Mouse (Mus musculus) kidney, adult 9 months (tissue): ENCODE measurements at regions not wholly inside any gene's neighbourhood (a gene's known extent, or its start where the extent isn't known, plus 50 kb on each side); places are given as distances from the start of the nearest gene placed in this dataset.

Experiments used
- DNase-seq: peaks from one replicate; pipeline ENCODE4 v3.0.0; 2022

- no peak for DNase-seq
These were observed 80.6 kb downstream of the Fam53a start for GRCm38 (mm10) chr5:33548800-33549199.

GRCm38 (mm10) chr5:33543372-33543771 lies 86.1 kb downstream of the Fam53a start:
- peak; percentile 45 for DNase-seq

GRCm38 (mm10) chr5:33542643-33543042 lies 86.8 kb downstream of the Fam53a start:
- no peak for DNase-seq

- DNase-seq = peak; percentile 16
These were observed 87.4 kb downstream of the Fam53a start for GRCm38 (mm10) chr5:33542000-33542554.

GRCm38 (mm10) chr5:33540259-33540658 lies 89.2 kb downstream of the Fam53a start:
- DNase-seq = no peak

GRCm38 (mm10) chr5:33537429-33537828 lies 92.0 kb downstream of the Fam53a start:
- DNase-seq = no peak

- no peak for DNase-seq
These were observed 92.4 kb downstream of the Fam53a start for GRCm38 (mm10) chr5:33537017-33537416.

GRCm38 (mm10) chr5:33536261-33536660 lies 93.2 kb downstream of the Fam53a start:
- DNase-seq = no peak

- no peak for DNase-seq
These were observed 94.1 kb downstream of the Fam53a start for GRCm38 (mm10) chr5:33535145-33536010.

GRCm38 (mm10) chr5:33534345-33534744 lies 95.1 kb downstream of the Fam53a start:
- DNase-seq = no peak

- no peak for DNase-seq
These were observed 96.2 kb downstream of the Fam53a start for GRCm38 (mm10) chr5:33533185-33533584.

- DNase-seq = no peak
These were observed 97.5 kb upstream of the Nkx1-1 start for GRCm38 (mm10) chr5:33531263-33531662.

- no peak for DNase-seq
These were observed 96.0 kb upstream of the Nkx1-1 start for GRCm38 (mm10) chr5:33529771-33530170.

- DNase-seq = no peak
These were observed 95.3 kb upstream of the Nkx1-1 start for GRCm38 (mm10) chr5:33528971-33529670.

GRCm38 (mm10) chr5:33527750-33528149 lies 94.0 kb upstream of the Nkx1-1 start:
- DNase-seq = no peak

- no peak for DNase-seq
These were observed 93.5 kb upstream of the Nkx1-1 start for GRCm38 (mm10) chr5:33527316-33527715.

- DNase-seq = no peak
These were observed 88.4 kb upstream of the Nkx1-1 start for GRCm38 (mm10) chr5:33521951-33522742.

GRCm38 (mm10) chr5:33520856-33521255 lies 87.1 kb upstream of the Nkx1-1 start:
- no peak for DNase-seq

GRCm38 (mm10) chr5:33519394-33519793 lies 85.6 kb upstream of the Nkx1-1 start:
- no peak for DNase-seq

- no peak for DNase-seq
These were observed 85.1 kb upstream of the Nkx1-1 start for GRCm38 (mm10) chr5:33518860-33519259.

- no peak for DNase-seq
These were observed 83.8 kb upstream of the Nkx1-1 start for GRCm38 (mm10) chr5:33517625-33518024.

GRCm38 (mm10) chr5:33516211-33516610 lies 82.4 kb upstream of the Nkx1-1 start:
- DNase-seq = no peak
